Mouse (Mus musculus) olfactory bulb, adult 2 months (tissue): Measurements from ENCODE around the gene Slc23a2.

Experiments used
- CTCF ChIP-seq: fragments of 200-500 bp; IDR thresholded peaks from 2 replicates; pipeline ENCODE4 v1.5.1; 2012; ENCODE audit warnings: low read depth, mild to moderate bottlenecking, low read length, moderate library complexity; ENCODE audit not compliant: insufficient read depth
- POLR2A ChIP-seq: fragments of 200-500 bp; IDR thresholded peaks from 2 replicates; pipeline ENCODE4 v1.6.1; 2012; ENCODE audit warnings: mild to moderate bottlenecking, low read depth, low read length, moderate library complexity; ENCODE audit not compliant: insufficient read depth

DNA sequence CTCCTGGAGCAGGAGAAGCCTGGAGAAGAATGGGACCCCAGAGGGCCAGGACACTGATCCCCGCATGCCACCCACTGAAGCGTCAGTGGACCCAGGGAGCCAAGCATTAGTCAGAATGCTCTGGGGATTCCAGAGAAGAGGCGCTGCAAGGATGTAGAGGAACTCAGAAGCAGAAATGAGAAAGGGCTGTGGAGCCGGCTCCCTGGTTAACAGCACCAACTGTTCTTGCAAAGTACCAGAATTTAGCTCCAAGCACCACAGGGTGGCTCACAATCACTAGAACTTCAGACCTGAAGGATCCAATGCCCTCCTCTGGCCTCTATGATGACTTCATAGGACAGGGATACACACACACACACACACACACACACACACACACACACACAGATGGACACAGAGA lies 32.6 kb downstream of the Slc23a2 start:
- TF ChIP-seq CTCF (no peak), POLR2A (no peak)
